Mouse (Mus musculus): ENCODE measurements around the gene Rplp1.

Rplp1 gene

DNA sequence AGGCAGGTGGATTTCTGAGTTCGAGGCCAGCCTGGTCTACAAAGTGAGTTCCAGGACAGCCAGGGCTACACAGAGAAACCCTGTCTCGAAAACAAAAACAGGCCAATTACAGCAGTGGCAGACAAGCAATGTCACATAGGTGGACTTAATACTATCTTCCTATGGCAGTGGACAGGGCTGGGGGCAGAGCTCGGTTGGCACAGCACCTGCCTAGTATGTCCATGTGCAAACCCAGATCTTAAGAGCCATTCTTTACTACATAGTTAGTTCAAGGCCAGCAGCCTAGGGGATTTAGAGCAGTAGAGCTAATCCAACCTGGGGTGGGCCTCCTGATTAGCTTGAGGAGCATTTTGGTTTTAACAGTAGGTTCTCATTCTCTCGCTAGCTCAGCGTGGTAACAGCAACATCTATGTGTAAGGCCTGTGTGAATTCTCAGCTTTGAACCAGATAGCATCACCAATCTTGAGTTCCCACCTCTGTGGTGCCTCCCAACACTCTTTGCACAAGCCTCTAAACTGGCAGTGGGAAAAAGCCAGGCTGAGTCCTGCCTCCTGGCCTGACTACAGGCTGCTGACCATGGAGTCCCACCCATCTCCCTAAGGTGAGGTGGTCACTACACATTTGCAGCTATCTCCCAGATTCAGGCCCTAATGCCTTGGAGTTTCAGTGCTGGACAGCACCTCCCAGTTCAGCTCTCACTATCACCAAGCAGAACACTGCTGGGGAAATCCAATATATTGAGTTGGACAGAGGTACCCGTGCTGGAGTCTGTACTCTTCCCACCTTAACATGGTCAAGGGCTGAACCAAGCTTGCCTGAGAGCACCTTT lies 2.8 kb downstream of the Rplp1 start:
- DNase-seq (ENCODE audit: low spot score): no peak

- DNase-seq (ENCODE audit: low spot score): no peak
Observed at GRCm38 (mm10) chr9:61910526-61911256, 3.7 kb downstream of the Rplp1 start.

- no peak for DNase-seq (ENCODE audit: low spot score)
Observed at GRCm38 (mm10) chr9:61909633-61910032, 4.7 kb downstream of the Rplp1 start.

DNA sequence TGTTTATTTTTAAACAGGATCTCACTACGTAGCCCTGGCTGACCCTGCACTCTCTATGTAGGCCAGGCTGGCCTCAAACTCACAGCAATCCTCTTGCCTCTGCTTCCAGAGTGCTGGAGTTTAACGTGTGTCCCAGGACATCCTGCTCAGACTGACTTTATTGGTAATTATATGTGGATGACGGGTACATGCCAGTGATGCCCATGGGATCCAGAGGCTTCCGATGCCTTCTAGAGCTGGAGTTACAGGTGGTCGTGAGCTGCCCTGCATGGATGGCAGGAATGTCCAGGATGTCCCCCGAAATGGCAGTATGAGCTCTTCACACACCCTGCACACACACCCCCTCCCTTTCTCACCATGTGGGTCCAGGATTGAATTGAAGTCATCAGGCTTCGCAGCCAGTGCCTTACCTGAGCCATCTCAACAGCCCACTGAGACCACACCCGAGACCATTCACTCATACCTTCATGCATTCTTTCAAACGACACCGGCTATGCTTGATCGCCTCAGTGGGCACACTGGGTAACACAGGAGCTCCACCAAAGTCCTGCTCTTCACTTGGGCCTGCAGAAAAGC lies 5.4 kb downstream of the Rplp1 start:
- no peak for DNase-seq (ENCODE audit: low spot score)

DNA sequence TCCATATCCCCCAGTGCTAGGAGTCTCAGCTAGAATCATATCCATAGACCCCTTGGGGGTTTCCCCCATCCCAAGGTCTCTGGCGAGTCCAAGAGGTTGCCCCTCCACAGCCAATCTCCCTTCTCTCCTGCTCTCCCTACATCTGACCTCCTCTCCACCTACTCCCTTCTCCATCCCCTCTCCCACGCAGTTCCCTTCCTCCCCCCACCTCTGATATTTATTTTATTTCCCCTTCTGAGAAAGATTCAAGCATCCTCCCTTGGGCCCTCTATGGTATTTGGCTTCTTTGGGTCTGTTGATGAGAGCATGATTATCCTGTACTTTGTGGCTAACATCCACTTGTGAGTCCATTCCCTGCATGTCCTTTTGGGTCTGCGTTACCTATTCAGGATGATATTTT lies 6.0 kb downstream of the Rplp1 start:
- DNase-seq (ENCODE audit: low spot score): no peak

- no peak for DNase-seq (ENCODE audit: low spot score)
Observed at GRCm38 (mm10) chr9:61907621-61908295, 6.6 kb downstream of the Rplp1 start.

GRCm38 (mm10) chr9:61906912-61907311 lies 7.4 kb downstream of the Rplp1 start:
- no peak for DNase-seq (ENCODE audit: low spot score)

GRCm38 (mm10) chr9:61905576-61905975 lies 8.8 kb downstream of the Rplp1 start:
- DNase-seq (ENCODE audit: low spot score): no peak

DNA sequence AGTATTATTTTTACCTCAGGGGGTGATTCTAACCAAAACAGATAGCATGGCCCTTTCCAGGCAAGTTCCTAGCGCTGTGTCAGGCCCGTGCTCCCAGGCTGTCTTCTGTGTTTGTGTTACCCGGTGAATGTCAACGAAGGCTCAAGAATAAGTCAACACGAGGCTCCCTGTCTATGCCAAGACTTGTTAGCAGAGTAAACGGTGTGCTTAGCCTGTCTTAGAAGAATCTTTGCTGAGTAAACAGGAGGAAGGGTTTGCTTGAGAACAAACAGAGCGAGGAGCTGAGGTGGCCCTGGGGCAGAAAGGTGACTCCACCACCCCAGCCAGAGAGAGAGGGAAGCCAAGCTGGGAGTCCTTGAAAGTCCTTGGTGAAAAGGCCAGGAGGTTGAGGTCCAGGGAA lies 10.1 kb downstream of the Rplp1 start:
- no peak for DNase-seq (ENCODE audit: low spot score)

DNA sequence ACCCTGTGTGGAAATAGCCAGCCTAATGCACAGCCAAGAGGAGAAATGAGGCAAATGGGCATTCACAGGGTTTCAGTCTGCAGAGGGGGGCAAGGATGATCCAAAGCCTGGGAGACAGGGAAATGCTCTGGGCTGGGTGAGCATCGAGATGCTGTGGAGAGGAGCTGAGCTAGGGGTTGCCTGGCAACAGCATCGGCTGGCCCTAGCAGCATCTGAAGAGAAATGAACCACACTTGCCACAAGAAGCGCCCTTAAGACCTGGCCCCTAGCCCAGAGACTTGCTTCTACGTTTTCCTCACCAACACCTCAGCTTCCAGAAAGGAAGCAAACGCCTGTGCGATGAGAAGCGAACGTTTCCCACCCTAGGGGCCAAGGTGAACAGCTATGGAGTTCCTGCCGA lies 11.9 kb downstream of the Rplp1 start:
- no peak for DNase-seq (ENCODE audit: low spot score)

- no peak for DNase-seq (ENCODE audit: low spot score)
Observed at GRCm38 (mm10) chr9:61901574-61901973, 12.8 kb downstream of the Rplp1 start.

DNA sequence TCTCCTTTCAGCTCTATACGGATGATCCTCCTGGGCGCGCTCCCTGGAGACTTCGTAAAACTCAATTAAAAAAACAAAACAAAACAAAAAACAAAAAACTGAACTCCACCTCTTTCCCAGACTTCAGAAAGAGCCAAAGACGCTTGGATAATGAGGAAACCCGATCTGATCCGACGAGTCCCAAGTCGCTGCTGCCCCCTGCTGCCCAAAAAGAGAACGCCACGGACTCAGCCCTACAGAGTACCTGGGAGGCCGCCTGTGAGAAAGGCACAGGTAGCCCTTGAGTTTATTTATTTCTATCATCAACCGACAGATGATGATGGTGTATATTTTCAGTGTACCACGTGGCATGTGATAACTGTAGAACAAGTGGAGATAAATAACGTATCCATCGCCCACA lies 14.5 kb downstream of the Rplp1 start:
- peak; percentile 58 for DNase-seq (ENCODE audit: low spot score)

- peak; percentile 66 for DNase-seq (ENCODE audit: low spot score)
Observed at GRCm38 (mm10) chr9:61898401-61898800, 15.9 kb downstream of the Rplp1 start.

- DNase-seq (ENCODE audit: low spot score): no peak
Observed at GRCm38 (mm10) chr9:61895014-61895413, 19.3 kb downstream of the Rplp1 start.

- DNase-seq (ENCODE audit: low spot score): no peak
Observed at GRCm38 (mm10) chr9:61889855-61890254, 24.5 kb downstream of the Rplp1 start.

GRCm38 (mm10) chr9:61887661-61888379 lies 26.5 kb downstream of the Rplp1 start:
- DNase-seq (ENCODE audit: low spot score): no peak

DNA sequence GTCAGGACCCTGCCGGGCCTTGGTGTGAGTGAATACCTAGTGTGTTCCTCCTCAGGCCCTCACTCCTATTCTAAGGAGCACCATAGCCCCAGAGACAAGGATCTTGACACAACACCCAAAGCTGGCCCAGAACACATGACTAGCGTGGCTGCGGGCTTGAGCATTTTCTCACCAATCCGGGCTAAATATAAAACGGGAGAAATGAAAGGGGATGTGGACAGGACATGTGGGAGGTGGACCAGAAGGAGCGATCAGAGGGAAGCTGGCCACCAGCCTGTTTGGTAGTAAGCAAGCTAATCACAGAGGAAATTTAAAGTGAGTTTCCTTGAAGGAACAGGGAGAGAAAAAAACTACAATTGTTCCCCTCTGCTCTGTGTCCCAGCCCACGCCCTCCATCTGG lies 28.4 kb downstream of the Rplp1 start:
- DNase-seq (ENCODE audit: low spot score): no peak

DNA sequence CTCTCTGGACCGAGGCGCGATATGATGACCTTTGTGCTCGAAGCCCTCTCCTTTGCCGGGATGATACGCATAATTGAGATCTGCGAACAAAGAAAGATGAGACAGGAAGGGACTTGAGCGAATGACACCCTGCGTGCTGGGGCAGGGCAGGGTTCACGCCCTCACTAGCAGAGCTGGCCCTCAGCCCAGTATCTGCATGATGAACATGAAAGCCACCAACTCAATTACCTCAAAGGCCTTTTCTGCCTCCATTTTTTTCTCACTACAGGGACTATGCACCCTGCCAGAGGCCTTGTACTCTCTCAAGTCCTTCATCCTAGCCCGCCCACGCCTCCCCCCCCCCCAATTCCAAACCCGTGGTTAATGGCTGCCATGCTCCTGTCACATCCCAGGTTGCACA lies 29.4 kb downstream of the Rplp1 start:
- no peak for DNase-seq (ENCODE audit: low spot score)

GRCm38 (mm10) chr9:61884375-61884774 lies 30.0 kb downstream of the Rplp1 start:
- DNase-seq (ENCODE audit: low spot score): no peak

DNA sequence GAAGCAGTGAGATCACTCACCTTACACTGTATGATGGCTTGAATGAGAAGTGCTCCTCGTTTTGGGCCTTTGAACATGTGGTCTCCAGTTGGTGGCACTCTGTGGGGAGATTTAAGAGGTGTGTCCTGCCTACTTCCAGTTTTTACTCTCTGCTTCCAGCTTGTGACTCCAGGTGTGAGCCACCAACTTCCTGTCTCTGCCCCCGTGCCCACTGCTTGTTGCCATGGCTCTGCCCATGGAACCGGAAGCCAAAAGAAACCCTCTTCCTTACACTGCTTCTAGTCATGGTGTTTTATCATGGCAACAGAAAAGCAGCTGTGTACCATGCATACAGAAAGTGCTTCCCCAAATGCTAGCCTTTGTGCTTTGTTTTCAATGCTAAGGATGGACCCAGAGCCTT lies 32.2 kb downstream of the Rplp1 start:
- no peak for DNase-seq (ENCODE audit: low spot score)

GRCm38 (mm10) chr9:61878889-61879288 lies 35.5 kb downstream of the Rplp1 start:
- DNase-seq (ENCODE audit: low spot score): peak; percentile 52
